Mouse (Mus musculus) cerebellum, adult 2 months (tissue): Measurements from ENCODE around the gene Pcgf3.

ENCODE experiments used
- CTCF ChIP-seq: fragments of 200-500 bp; IDR thresholded peaks from 2 replicates; pipeline ENCODE4 v1.5.1; 2011; ENCODE audit warnings: low read depth, mild to moderate bottlenecking, control low read depth, low read length, moderate library complexity, borderline replicate concordance; ENCODE audit not compliant: insufficient read depth
- POLR2A ChIP-seq: fragments of 200-500 bp; IDR thresholded peaks from 2 replicates; pipeline ENCODE4 v1.6.1; 2011; ENCODE audit warnings: low read length, control low read depth, borderline replicate concordance; ENCODE audit not compliant: insufficient read depth

DNA sequence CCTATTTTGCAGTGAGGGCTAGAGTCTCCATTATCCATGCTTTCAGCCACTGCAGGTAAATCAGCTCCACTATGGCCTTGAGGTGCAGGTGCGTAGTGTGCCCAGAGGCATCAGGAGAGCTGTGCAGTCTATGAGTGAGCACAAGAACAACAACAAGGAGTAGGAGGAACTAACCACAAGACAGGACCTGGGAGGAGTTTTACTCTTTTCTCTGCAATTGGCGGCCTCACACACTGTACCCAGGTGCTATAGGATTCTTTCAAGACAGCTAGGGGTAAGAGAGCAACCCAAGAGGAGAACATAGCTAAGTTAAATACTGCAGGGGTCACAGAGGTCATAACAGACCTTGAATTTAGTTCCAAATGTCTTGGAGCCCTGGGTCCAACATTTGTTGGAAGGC is 2.3 kb upstream of the Pcgf3 start:
- no peak for TF ChIP-seq POLR2A
- TF ChIP-seq CTCF, result no peak
